Mouse (Mus musculus): ENCODE data around the gene Ntpcr.

Ntpcr gene

DNA sequence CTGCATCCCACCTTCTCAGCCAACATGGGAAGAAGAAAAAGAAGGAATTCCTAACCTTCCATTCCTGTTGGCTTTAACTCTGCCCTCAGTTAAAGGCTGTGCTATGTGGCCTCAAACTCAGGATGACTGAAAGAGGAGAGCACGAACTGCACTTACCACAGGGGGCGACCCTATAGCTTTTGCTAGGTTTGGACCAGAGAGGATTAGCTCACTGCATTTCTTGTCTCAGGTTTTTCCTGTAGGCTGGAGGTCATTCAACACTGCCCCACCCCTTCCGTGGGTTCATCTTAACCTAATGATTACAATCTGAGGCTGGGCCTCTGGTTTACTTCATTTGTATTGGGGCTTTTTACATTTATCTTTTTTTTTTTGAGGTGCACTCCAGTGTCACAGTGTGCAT, 45.3 kb downstream of the Ntpcr start:
- no peak for DNase-seq (ENCODE audit: low read depth, low spot score)

GRCm38 (mm10) chr8:125776314-125776713, 46.6 kb downstream of the Ntpcr start:
- no peak for DNase-seq (ENCODE audit: low read depth, low spot score)

- DNase-seq (ENCODE audit: low read depth, low spot score): no peak
Measured at GRCm38 (mm10) chr8:125776800-125777199, 47.0 kb downstream of the Ntpcr start.

DNA sequence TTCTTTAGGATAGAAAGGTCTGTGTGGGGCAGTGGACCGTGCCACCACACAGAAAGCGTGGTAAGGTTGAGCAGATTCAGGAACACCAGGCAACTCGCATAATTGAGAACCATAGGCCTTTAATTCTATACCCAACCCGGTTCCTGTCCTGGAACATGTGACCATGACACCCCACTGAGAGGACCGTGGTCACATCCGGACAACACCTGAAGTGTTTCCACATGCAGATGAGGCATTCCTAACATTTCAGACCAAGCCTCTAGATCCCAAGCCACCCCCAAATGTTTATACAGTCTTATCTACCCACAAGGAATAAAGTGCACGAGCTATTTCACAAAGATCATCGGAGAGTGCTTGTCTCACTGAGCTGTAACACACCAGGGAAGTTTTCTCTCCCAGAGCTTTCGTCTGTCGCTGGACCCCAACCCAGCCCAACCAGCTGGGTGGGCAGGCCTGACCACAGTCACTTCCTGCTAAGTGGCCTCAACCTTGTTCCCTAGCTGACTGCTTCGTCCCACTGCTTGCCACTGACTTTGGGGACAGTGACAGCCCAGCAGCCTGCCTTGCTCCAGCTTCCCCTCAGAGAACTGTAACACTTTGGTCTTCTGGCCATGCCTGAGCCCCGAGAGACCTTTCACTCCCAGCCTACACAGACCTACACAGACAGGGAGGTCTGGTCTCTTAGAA, 47.9 kb downstream of the Ntpcr start:
- no peak for DNase-seq (ENCODE audit: low read depth, low spot score)

DNA sequence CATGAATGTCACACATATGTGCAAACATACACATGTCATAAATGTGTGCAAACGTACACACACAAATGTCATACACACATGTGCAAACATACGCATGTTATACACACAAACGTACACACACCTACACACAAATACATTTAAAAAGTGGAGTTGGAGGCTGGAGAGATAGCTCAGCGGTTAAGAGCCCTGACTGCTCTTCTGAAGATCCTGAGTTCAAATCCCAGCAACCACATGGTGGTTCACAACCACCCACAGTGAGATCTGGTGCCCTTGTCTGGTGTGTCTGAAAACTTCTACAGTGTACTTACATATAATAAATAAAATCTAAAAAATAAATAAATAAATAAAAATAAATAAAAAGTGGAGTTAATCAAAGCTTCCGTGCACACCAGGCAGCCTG, 49.2 kb downstream of the Ntpcr start:
- no peak for DNase-seq (ENCODE audit: low read depth, low spot score)

- DNase-seq (ENCODE audit: low read depth, low spot score): no peak
Measured at GRCm38 (mm10) chr8:125779656-125780055, 49.9 kb downstream of the Ntpcr start.

DNA sequence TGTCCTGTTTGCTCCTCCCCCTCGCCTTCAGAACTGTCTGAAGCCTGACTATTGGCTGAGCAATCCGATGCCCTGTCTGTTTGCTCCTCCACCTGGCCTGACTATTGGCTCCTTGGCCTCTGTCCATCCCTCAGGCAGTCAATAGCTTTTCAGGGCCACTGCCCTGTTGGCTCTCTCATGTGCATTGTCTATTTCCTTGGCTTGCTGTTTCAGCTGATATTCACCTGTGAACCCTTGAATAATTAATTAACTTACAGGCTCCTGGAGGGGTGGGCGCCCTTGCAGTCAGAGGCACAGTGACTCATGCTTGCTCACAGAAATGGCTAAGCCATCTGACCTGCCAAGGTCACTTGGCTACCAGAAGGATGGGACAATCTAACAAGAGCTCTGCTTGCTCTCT, 52.4 kb downstream of the Ntpcr start:
- DNase-seq (ENCODE audit: low read depth, low spot score): no peak

DNA sequence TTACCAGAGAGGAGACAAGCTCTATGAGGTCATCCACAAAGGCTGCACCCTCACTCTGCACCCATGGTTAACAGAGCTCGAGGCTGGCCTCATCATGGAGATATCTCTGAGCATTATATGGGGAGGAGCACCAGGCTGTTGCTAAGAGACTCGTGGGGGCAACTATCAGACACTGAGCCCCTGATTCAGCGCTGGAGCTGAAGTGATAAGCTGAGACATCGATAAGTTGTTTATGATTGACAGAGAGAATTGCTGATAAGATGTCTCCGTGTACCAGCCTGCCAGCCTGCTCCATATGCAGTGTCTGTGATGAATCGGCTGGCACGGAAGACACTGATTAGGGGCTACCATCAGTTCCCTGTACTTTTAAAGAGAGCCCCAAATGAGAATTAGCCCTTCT, 57.1 kb downstream of the Ntpcr start:
- no peak for DNase-seq (ENCODE audit: low read depth, low spot score)

DNA sequence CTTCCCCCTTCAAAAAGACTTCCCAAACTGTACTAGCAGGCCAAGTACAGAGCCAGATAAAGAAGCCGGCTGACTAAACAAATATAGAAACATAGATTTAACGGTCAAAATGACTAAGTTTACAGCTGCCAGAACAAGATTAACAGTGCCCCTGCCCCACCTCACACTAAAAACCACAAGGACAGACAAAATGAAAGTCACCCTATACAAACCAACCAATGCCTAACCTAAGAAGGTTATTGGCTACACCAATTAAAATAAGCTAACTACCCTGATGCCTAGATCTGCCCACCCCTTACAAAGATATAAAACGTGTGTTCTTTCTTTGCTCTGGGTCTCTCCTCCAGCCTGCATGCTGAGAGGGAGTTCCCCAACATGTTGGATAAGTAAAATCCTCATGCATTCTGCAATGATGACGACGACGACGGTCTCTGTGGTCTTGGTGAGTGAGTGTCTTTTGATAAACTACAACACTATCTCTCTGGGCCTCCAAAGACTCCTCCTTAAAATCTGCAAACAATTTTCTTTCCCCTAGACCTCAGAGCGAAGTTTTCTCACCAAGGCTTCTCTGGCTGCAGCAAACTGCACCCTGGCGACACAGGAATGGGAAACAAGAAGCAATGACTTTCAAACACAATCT, 63.2 kb downstream of the Ntpcr start:
- DNase-seq (ENCODE audit: low read depth, low spot score): no peak

GRCm38 (mm10) chr8:125795341-125795740, 65.6 kb downstream of the Ntpcr start:
- DNase-seq (ENCODE audit: low read depth, low spot score): no peak

GRCm38 (mm10) chr8:125796970-125797369, 67.2 kb downstream of the Ntpcr start:
- DNase-seq (ENCODE audit: low read depth, low spot score): peak; percentile 67
